Mouse (Mus musculus): ENCODE measurements around the gene Plekhj1.
"Not testable (repeated sequence)": the region's sequence is repeated elsewhere in the genome, so short reads cannot be mapped to it uniquely, and the experiment has no call there.

Gene Plekhj1

GRCm38 (mm10) chr10:80826151-80827062, 28.0 kb upstream of the Plekhj1 start, which contains the start of gene Oaz1:
Oaz1 (plus strand) TSS chr10:80826656.
- peak; percentile 100 for DNase-seq (ENCODE audit: low spot score)

- no peak for DNase-seq (ENCODE audit: low spot score)
Observed at GRCm38 (mm10) chr10:80824827-80825226, 26.4 kb upstream of the Plekhj1 start.

GRCm38 (mm10) chr10:80823847-80824643, 25.6 kb upstream of the Plekhj1 start:
- DNase-seq (ENCODE audit: low spot score): no peak

GRCm38 (mm10) chr10:80823316-80823715, 24.9 kb upstream of the Plekhj1 start:
- DNase-seq (ENCODE audit: low spot score): no peak

- no peak for DNase-seq (ENCODE audit: low spot score)
Observed at GRCm38 (mm10) chr10:80822528-80822927, 24.1 kb upstream of the Plekhj1 start.

- no peak for DNase-seq (ENCODE audit: low spot score)
Observed at GRCm38 (mm10) chr10:80821991-80822390, 23.6 kb upstream of the Plekhj1 start.

GRCm38 (mm10) chr10:80819406-80819805, 21.0 kb upstream of the Plekhj1 start:
- DNase-seq (ENCODE audit: low spot score): peak; percentile 51

GRCm38 (mm10) chr10:80818599-80819281, 20.3 kb upstream of the Plekhj1 start:
- peak; percentile 59 for DNase-seq (ENCODE audit: low spot score)

- DNase-seq (ENCODE audit: low spot score): not testable (repeated sequence)
Observed at GRCm38 (mm10) chr10:80817955-80818354, 19.5 kb upstream of the Plekhj1 start.

GRCm38 (mm10) chr10:80817164-80817563, 18.7 kb upstream of the Plekhj1 start:
- DNase-seq (ENCODE audit: low spot score): no peak

- DNase-seq (ENCODE audit: low spot score): not testable (repeated sequence)
Observed at GRCm38 (mm10) chr10:80816303-80816702, 17.9 kb upstream of the Plekhj1 start.

GRCm38 (mm10) chr10:80814800-80815199, 16.4 kb upstream of the Plekhj1 start:
- no peak for DNase-seq (ENCODE audit: low spot score)

GRCm38 (mm10) chr10:80813366-80813765, 14.9 kb upstream of the Plekhj1 start, which contains the start of gene Jsrp1:
Jsrp1 (minus strand) TSS chr10:80813498.
- DNase-seq (ENCODE audit: low spot score): no peak

GRCm38 (mm10) chr10:80812391-80813041, 14.1 kb upstream of the Plekhj1 start:
- DNase-seq (ENCODE audit: low spot score): no peak

- no peak for DNase-seq (ENCODE audit: low spot score)
Observed at GRCm38 (mm10) chr10:80810084-80810483, 11.7 kb upstream of the Plekhj1 start.

- DNase-seq (ENCODE audit: low spot score): no peak
Observed at GRCm38 (mm10) chr10:80808985-80809632, 10.7 kb upstream of the Plekhj1 start.

GRCm38 (mm10) chr10:80808099-80808984, 9.9 kb upstream of the Plekhj1 start:
- no peak for DNase-seq (ENCODE audit: low spot score)

GRCm38 (mm10) chr10:80807057-80807627, 8.7 kb upstream of the Plekhj1 start:
- DNase-seq (ENCODE audit: low spot score): peak; percentile 66

GRCm38 (mm10) chr10:80806341-80807056, 8.1 kb upstream of the Plekhj1 start:
- DNase-seq (ENCODE audit: low spot score): no peak

Data from yolk sac, embryonic 10.5 days (tissue).